Mouse (Mus musculus): Measurements from ENCODE around the gene Abcd2.

- TF ChIP-seq CTCF (IDR thresholded peaks at IDR 0.05; ENCODE audit: extremely low read depth, insufficient read length, insufficient replicate concordance, low read depth, low read length) = no peak
- no peak for TF ChIP-seq POLR2A (IDR thresholded peaks at IDR 0.05; ENCODE audit: low read depth, low read length)
Measured at GRCm38 (mm10) chr15:91191412-91192222, at the start of gene Abcd2.
